Mouse (Mus musculus): ENCODE results near the gene Olfr728.

The Olfr728 gene

GRCm38 (mm10) chr14:50142580-50142979, at the start of gene Olfr728:
Olfr728 (minus strand) TSS chr14:50142680.
- no peak for DNase-seq (ENCODE audit: low spot score)

- no peak for DNase-seq (ENCODE audit: low spot score)
These were observed 45.6 kb upstream of the Olfr728 start, which contains the start of gene Olfr730 for GRCm38 (mm10) chr14:50188098-50188497. Olfr730 (minus strand) TSS chr14:50188198.

GRCm38 (mm10) chr14:50152810-50153209, 10.3 kb upstream of the Olfr728 start, which contains the start of gene Olfr729:
Olfr729 (minus strand) TSS chr14:50152910.
- no peak for DNase-seq (ENCODE audit: low spot score)

GRCm38 (mm10) chr14:50122886-50123285, 19.6 kb downstream of the Olfr728 start, which contains the start of gene Olfr727:
Olfr727 (plus strand) TSS chr14:50123186.
- DNase-seq (ENCODE audit: low spot score) = no peak

GRCm38 (mm10) chr14:50090853-50091252, 51.6 kb downstream of the Olfr728 start, which contains the start of gene Olfr726:
Olfr726 (minus strand) TSS chr14:50090953.
- no peak for DNase-seq (ENCODE audit: low spot score)
